Mouse (Mus musculus) C2C12 (cell line): ENCODE measurements around the gene Nup133.

Experiments used
- CTCF ChIP-seq: IDR thresholded peaks from one replicate; pipeline ENCODE4 v1.5.1; 2011; ENCODE audit not compliant: control insufficient read depth, insufficient read depth, insufficient read length
- MAX ChIP-seq: IDR thresholded peaks from one replicate; pipeline ENCODE4 v1.6.1; 2011; ENCODE audit warnings: mild to moderate bottlenecking, control low read depth
- MYOD1 ChIP-seq: IDR thresholded peaks from one replicate; pipeline ENCODE4 v1.6.1; 2011; ENCODE audit warnings: low read depth; ENCODE audit not compliant: control insufficient read depth, insufficient read length
- USF1 ChIP-seq: IDR thresholded peaks from one replicate; pipeline ENCODE4 v1.6.1; 2011; ENCODE audit warnings: low read depth, mild to moderate bottlenecking, control low read depth, moderate library complexity

DNA sequence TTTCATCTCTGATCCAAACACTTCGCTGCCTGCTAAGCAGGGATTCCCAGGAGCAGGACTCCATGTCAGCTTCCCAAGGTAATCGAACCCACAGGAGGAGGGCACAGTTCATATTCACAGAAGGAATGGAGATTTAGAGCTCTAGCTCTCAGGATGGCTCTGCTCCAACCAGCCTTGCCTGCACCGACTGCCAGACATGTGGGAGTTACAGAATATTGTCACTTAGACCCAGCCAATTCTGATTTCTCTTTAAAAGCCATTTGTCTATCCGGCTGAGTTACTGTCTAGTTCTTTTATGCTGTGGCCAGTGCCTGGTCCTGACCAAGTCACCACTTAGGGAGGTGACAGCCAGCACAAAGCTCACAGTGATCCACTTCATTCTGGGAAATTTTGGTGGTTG lies 32.6 kb upstream of the Nup133 start:
- TF ChIP-seq USF1 (no peak), CTCF (no peak), MAX (no peak), MYOD1 (no peak)
